Mouse (Mus musculus) right cerebral cortex, postnatal 25 days (tissue): Measurements from ENCODE around the gene Sppl2c.
"Not testable (repeated sequence)": the region's sequence is repeated elsewhere in the genome, so short reads cannot be mapped to it uniquely, and the experiment has no call there.

ENCODE experiments used
- DNase-seq: peaks from one replicate; pipeline ENCODE4 v3.0.0; 2022

The Sppl2c gene

GRCm38 (mm10) chr11:104197861-104198260 lies 11.7 kb downstream of the Sppl2c start:
- no peak for DNase-seq

DNA sequence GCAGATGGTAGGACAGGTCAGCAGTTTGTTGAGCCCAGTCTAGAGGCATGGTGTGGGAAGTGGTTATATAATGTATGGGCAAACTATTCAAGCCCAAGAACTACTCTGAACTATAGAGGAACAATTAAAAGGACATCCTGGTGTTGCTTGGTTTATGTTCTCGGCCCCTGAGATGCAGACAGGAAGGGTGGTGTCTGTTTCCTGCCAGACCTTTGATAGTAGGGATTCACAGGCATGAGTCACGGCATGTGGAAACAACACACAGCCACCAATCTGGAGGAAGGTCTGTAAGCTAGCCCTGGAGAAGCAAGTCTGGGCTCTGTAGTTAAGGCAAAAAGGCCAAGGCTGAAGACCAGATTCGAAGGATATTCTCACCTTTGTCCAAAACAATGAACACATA lies 17.1 kb downstream of the Sppl2c start:
- DNase-seq, result no peak

DNA sequence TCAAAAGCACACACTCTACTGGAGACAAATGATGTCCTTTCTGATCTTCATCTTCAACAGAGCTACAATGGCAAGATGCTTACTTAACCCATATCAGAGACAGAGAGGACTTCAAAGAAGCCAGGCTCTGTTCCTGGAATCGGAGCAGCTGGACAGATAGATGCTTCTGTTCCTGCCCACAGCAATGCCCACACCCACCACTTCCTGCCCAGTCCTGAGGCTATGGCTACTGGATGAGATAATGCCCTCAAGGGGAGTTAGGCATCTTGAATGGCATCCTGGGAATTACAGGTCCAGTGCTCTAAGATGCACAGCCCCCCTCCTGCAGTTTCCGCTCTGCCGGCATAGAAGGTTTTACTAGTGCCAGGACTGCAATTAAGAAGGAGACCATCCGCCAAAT lies 20.4 kb downstream of the Sppl2c start:
- no peak for DNase-seq

- DNase-seq, result no peak
Measured at GRCm38 (mm10) chr11:104209041-104209440, 22.9 kb downstream of the Sppl2c start.

- no peak for DNase-seq
Measured at GRCm38 (mm10) chr11:104211251-104211650, 25.1 kb downstream of the Sppl2c start.

GRCm38 (mm10) chr11:104214128-104214527 lies 28.0 kb downstream of the Sppl2c start:
- DNase-seq, result not testable (repeated sequence)

DNA sequence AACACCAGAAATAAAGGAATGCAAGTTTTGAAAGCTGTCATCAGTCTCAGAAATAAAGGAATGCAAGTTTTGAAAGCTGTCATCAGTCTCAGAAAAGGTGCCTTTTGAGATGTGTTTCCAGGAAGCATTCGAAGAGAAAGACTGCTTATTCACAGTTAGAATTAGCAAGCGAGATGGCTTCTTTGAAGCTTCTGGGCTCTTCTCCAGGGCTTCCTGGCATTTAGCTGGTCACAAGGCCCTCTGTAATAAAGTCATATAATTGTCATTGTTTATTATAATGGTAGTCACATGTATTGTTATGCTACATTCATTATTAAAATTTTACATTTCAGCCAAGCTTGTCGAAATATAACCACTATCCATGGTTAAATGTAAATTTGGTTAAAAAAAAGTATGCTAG lies 31.9 kb downstream of the Sppl2c start:
- no peak for DNase-seq

- no peak for DNase-seq
Measured at GRCm38 (mm10) chr11:104220291-104220690, 34.2 kb downstream of the Sppl2c start.

GRCm38 (mm10) chr11:104221751-104222150 lies 35.6 kb downstream of the Sppl2c start:
- DNase-seq, result no peak

DNA sequence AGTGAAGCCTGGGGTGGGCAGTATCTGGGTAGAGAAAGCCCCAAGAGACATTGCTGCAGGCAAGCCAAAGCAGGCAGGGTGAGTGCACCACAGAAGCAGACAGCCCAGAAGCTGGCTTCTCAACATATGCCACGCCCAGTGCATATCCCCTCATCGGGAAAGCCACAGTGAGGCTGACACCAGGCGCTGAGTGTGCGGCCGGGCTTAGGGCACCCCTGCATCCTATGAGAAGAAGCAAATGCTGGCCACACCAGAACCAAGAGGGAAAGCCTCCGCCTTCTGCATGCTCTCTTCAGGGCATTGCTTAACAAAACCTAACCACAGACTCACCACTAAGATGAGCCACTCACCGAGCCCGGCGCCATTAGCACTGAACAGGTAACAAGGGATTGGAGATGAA lies 37.2 kb downstream of the Sppl2c start:
- DNase-seq, result no peak

DNA sequence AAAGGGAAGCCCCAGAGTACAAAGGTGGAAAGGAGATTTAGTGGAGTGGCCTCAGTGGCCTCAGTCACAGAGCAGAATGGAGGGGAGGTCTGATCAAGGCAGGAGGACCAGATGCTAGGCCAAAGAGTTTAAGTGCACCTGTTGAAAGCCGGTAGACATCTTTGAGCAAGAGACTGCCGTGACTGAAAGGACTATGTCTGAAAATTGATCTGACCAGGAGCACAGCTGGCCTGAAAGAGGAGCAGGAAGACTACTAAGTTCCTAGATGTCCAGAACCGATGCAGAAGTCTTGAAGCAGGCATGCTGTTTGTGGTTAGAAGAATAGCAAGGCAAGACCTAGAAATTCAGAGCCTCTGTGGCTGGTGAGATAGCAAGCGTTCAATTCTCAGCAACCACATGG lies 43.3 kb downstream of the Sppl2c start:
- DNase-seq, result no peak

DNA sequence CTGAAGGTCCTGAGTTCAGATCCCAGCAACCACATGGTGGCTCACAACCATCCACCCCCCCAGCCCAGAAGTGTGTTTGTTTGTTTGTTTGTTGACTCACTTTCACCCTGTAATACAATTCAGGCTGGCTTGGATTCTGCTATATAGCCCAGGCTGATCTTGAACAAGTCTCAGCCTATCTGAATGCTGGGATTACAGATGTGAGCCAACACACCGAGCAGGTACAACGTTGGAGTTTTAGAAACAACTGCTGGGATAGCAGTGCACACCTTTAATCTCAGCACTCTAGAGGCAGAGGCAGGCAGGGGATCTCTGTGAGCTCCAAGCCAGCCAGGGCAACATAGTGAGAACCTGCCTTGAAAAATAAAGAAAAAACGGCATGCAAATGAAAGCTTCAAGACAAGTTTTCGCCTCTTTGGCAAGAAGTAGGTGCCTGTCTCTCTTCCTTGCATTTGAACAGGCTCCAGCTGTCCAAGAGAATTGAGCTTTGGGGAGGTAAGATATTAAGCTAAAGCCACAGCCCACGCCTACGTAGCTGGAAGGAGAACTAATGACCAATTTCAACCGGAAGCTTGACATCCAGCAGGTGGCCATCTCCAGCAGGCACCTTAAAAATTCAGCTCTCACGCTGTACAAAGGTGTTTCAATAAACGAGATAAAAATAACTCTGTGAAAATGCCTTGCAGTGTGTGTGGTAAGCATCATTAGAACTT lies 44.1 kb downstream of the Sppl2c start:
- DNase-seq, result no peak

DNA sequence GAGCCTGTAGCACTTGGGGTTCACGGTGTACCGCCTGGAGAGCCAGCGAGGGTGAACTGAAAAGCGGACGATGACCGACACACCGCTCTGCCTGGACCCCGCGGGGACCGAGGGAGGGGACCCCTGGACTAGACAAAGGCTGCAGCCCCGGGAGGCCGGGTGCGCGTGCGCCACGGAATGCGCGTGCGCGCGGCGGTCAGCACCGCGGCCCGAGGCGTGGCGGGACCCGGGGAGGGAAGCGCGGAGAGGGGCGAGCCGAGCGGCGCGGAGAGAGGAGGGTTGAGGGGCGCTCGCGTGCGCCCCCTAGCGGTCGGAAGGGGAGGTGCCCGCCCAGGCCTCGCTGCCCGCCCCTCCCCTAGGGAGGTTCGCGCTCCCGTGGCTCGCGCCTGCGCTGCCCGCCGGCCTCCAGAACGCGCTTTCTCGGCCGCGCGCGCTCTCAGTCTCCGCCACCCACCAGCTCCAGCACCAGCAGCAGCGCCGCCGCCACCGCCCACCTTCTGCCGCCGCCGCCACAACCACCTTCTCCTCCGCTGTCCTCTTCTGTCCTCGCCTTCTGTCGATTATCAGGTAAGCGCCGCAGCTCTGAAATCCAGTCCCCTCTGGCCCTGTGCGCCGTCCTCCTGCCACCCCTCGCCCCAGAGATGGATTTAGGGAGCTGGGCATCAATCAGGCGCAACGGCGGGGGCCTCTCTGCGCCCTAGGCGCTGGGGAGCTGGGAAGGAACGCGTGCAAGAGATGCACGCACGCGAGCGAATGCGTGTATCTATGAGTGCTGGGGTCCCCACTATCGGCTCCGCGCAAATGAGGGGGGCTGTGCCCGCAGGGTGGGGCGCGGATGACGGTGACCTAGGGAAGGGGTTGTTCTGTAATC lies 45.1 kb downstream of the Sppl2c start, which contains the start of gene Mapt:
Gene Mapt, plus strand, starts transcription at position 350 of the 871 bp plus-strand sequence.
- peak; percentile 95 for DNase-seq

DNA sequence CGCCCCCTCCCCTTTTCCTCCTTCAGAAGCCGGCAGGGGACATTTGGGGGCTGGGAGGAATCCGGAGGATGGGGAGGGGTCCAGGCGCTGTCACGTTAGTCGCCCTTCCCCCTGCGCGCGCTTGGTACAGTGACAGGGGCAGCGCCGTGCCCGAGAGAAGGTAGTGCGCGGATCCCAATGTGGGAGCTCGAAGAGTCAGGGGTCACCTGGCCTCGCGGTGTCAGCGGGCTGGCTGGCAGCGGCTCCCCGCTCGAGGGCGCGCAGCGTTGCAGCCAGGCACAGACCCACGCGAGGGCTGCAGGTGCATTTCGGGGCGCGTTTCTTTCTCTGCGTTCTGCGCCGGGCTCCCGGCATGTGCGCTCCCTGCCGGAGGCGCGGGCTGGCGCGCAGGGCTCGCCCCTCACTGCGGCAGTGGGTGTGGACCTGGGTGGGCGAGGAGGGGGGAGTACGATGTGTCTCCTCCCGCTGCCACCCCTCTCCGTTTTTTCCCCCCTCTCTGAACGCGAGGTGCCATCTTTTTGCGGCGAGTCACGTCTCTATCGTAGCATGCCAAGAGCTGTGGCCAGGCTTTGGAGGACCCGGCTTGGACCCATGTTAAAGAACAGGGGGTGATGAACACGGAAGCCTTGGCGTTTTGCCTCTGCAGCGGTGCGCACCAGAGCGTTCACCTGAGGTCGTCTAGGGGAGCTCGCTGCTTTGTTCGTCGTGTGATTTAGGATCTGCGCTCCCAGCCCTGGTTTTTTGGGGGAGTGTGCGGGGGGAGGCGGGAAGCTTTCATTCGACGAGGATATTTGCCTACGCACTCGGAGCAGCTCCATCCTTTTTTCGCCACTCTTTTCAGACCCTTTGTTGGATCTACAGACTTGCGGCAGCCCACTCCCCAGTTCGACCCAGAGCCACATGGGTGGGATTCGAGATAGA lies 46.3 kb downstream of the Sppl2c start:
- peak; percentile 77 for DNase-seq

- DNase-seq, result no peak
Measured at GRCm38 (mm10) chr11:104233101-104233500, 47.0 kb downstream of the Sppl2c start.

- no peak for DNase-seq
Measured at GRCm38 (mm10) chr11:104233574-104234206, 47.6 kb downstream of the Sppl2c start.

DNA sequence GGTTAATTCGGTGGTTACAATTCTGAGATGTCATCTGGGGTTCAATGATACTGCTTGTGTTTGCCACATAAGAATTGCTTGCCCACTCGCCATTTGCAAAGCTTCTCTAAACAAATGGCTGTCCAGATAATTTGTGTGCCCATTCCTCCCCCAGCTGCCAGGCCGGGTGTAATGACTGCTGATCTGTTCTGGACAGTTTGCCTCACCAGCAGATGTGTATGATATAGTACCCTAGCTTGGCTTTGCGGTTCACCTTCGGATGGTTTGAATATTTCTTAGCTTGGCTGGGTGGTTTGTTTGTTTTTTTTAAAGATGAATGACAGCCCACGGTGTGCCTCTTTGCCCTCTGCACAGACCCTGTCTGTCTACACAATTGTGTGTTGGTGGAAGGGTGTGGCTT lies 48.6 kb downstream of the Sppl2c start:
- no peak for DNase-seq

DNA sequence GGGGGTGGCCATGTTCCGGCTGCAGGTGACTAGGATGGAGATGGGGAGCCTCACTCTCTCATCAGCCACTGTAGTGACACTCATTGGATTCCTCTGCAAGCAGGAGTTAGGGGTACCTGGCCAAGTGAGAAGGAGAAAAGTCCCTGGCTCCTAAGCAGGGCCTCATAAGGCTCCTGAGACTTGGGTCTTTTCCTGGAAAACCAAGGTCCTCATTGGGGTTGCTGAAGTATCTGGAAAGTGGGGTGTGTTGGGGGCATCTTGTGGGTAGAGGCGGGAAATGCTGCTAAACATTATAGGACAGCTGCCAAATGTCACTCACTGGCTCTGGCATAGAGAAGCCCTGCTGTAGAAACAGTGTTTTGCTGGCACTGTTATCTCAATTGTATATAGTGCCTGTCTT lies 49.8 kb downstream of the Sppl2c start:
- no peak for DNase-seq

- DNase-seq, result no peak
Measured at GRCm38 (mm10) chr11:104237226-104237625, 51.1 kb downstream of the Sppl2c start.

DNA sequence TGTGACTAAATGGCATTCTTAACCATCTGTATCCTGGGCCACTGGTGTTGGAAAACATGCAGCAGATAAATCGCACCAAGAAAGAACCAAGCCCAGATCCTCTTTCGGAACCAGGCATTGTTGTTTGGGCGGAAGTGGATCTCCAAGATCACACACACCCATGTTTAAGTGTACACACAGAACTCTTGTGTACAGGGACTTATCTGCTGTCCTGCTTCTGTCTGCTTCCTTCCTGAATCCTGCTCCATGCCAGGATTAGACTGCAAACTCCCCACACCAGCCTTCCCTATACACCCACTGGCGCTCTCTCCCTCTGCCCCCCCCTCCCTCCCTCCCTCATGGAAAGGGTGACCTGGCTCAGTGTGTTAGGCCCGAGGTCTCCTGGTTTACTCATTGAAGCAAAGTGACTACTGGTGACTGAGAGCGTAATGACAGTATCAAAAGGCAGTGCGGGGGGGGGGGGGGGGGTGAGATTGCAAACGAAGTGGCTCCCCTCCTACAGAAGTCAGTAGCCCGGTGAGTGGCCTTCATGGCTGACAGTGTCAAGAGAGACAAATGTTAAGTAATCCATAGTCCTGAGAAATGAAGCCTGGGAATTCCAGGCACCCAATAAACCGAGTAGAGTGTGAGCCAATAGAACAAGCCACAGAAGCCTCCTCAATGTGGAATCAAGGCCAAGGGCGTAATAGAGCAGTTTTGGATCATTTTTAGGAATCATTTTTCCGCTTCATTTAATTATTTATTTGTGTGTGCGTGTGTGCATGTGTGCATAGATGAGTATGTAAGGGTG lies 52.0 kb downstream of the Sppl2c start:
- no peak for DNase-seq
